Mouse (Mus musculus): ENCODE measurements around the gene Mid1ip1.

The Mid1ip1 gene

DNA sequence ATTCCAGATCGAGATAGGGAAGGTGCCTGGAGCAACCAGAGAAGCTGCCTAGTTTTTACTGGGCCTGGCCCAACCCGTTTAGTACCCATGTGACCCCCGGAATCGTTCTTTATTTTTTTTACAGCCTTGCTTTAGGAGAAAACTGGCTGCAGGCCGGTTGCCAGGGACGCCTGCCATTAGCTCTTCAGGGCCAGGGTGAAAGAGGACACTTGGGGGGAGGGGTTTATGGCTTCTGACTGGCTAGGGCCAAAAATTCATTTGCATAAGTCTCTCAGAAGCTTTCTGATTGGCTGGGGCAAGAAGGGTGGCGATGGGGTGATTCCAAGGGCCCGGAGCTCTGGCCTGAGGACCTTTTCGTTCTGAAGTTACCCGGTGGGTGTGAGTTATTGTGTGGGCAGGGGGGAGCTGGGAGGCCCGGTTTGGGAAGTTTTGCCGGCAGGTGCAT is at the start of gene Mid1ip1:
Gene Mid1ip1 (plus strand): TSS at position 318 of the 445 bp plus-strand sequence.
- DNase-seq (ENCODE audit: low spot score), result peak; percentile 85

DNA sequence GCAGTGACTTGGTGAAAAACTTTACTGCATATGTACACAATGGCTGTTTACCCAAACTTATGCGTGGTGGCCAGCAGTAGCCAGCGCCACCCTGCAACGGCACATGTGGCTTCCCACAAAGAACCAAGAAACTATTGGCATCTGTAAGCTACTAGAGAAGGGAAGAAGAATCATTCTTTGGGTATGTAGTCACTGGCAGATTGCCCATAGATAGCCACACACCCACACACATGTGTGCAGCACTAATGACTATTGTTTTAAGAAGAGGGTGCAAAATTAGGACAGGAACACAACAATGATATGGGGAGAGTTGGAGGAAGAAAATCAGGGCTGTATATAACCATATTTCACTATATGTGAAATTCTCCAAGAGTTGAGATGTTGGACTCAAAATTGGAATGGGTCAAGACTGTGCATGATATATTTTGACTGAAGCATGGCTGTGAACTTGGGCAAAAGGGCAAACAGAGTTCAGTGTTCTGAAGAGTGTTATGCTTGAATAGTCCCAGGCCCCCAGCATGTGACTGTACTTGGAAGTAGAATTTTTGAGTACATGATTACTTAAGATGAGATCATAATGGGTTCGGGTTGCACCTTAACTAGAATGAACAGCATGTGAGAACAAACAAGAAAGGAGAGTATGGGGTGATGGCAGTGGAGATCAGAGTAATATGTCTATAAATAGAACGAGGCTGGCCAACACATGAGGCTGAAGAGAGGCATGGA is 20.2 kb upstream of the Mid1ip1 start:
- DNase-seq (ENCODE audit: low spot score), result no peak

DNA sequence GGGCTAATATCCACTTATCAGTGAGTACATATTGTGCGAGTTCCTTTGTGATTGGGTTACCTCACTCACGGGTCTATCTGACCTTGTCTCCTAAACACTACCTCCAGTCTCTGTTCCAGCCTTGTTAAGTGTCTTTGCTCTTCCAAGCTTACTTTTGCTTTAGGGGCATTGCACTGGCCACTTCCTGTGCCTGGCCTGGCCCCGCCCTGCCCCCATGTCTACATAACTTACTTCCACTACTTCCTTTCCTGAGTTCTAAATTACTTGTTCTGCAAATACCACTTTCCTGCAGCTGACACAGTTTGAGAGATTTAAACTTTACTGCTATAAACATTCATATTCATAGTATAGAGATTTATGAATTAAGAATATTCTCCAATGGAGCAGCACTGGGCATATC is 8.1 kb upstream of the Mid1ip1 start:
- DNase-seq (ENCODE audit: low spot score), result no peak

DNA sequence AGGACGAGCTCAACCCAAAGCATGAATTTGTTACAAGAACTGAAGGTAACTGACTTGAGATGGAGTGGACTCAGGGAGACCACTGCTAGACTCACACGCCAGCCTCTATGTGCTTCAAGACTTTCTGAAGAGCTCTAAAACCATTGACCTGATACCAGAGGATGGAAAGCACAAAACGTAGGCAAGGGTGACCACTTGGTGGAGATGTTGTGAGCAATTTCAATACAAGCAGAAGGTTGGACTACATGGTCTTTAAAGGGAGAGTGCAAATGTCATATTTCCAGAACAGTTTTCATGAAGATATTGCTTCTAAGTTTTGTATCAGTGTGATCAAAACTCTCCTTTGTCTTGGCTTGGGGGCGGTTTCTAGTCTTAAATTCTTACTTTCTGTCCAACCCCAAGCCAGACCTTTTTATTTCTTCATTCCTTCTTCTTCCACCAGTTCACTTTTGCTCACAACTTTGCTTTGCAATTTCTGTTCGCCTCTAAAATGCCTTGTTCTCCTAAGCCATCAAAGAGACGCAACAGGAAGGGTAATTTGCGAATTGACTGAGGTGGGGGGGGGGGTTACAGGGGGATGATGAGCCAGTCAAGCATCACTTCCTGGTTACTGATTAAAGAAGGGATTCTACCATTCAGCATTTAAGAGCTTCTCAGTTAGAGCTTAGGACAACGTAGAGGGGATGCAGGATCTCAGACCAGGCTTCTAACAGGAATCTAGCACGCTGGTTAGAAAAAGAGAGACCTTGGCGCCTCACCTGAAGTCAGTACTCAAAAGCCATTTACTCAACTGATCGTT is 775 bp upstream of the Mid1ip1 start:
- DNase-seq (ENCODE audit: low spot score), result no peak

DNA sequence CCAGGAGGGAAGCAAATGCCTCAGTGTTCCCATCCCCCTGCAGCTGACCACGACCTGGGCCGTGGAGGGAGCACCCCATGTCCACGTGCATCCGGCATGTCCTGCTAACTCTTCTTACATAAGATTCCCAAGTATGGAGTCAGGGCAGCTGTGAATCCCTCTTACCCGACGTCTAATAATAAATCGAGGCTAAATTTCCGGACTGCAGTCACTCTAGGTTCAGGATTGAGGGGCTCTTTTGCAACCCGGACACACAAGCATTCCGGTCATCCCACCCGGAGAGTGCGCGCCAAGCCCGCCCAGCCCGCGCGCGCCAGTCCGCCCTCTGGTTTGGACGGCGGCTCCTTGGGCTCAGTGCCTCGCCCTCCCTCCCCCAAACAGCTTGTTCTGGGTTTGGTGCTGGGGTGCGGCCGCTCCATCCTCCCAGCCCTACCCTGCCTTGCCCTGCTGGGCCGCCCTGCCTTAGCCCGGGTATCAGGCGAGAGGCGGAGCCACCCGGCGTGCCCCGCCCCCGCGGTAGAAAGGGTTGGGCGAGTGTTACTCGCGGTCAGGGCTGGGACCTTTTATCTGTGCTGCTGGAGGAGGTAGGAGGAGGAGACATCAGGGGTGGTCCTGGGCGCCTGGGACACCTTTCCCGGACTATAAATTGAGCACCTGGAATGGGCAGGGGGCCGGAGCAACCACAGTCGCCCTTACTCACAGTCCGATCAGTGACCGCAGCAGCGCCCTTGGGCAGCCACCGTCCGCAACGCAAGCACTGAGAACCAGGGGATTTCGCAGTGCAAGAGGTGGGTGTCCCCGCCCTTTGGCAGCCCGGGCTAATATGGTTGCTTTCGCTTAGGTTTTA is 2.3 kb downstream of the Mid1ip1 start:
- peak; percentile 90 for DNase-seq (ENCODE audit: low spot score)

DNA sequence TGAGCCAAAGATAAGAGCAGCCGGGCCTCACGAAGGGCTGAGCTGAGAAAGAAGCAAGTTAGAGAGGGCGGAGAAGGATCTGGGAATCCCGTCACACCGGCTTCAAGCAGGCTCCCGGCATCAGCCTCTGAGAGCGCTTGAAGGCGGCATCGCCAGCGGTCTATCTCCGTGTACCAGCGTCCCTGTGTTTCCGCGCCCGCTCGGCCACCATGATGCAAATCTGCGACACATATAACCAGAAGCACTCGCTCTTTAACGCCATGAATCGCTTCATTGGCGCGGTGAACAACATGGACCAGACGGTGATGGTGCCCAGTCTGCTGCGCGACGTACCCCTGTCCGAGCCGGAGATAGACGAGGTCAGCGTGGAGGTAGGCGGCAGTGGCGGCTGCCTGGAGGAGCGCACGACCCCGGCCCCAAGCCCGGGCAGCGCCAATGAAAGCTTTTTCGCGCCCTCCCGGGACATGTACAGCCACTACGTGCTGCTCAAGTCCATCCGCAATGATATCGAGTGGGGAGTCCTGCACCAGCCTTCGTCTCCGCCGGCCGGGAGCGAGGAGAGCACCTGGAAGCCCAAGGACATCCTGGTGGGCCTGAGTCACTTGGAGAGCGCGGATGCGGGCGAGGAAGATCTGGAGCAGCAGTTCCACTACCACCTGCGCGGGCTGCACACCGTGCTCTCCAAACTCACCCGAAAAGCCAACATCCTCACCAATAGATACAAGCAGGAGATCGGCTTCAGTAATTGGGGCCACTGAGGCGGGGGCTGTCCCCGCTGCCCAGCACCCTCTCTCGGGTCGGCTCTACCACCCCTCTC is 3.4 kb downstream of the Mid1ip1 start:
- peak; percentile 43 for DNase-seq (ENCODE audit: low spot score)

DNA sequence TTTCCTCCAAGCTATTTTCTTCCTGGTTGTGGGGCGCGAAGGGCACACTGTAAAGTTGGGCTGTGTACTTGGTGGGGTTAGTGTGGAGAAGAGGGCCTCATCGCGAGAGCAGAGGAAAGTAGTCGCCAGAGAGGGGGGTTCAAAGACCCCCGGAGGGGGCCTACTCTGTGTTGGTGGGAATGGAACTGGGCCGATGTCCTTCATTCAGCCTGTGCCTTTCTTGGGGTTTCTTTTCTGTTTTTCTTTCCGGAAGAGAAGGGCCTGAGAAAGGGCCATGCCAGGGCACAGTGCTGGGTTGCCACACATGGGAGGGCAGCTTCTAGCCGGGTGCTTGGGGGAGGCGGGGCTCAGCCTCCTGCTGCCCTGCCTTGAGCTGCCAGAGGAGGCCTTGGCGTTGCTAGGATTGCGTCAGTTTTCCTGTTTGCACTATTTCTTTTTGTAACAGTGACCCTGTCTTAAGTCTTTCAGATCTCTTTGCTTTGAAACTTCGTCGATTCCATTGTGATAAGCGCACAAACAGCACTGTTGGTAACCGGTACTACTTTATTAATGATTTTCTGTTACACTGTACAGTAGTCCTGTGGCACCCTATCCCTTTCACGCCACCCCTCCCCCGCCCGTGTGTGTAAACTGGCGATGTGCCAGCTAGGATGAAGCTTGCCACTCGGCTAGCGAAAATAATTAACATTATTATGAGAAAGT is 4.2 kb downstream of the Mid1ip1 start:
- DNase-seq (ENCODE audit: low spot score), result peak; percentile 59

DNA sequence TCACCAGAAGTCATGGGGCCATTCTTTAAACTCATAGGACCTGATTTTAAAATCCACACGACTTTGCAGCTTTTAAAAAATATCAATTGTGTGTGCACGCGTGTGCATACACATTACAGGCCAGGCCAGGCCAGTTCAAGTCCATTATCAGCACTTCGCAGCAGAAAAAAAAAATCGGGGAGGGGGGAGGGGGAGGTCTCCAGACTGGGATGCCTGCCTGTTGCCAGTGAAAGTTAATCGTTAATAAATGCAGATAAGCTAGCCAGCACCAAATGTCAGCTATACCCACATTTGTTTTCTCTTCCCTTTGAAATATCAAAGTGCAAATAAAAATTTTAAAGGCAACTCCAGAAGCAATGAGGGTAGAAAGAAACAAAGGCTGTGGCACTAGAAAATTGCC is 5.6 kb downstream of the Mid1ip1 start:
- DNase-seq (ENCODE audit: low spot score), result no peak

DNA sequence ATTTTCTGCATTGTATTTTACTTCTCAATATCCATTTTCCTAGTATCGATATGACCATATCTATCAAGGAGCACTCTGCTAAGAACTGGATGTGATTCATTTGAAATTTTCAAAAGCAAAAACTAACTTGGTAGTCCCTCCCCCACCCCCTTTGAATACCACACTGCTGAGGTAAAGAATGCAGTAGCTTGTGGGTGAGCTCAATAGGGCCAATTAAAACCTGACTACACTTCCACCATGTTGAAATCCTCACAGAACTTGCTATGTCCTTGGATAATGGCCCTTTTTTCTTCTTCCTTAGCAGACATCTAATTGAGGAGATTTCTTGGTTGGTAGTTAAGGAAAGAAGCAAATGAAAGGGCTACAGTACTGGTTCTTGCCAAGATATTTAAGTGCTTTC is 9.8 kb downstream of the Mid1ip1 start:
- no peak for DNase-seq (ENCODE audit: low spot score)

DNA sequence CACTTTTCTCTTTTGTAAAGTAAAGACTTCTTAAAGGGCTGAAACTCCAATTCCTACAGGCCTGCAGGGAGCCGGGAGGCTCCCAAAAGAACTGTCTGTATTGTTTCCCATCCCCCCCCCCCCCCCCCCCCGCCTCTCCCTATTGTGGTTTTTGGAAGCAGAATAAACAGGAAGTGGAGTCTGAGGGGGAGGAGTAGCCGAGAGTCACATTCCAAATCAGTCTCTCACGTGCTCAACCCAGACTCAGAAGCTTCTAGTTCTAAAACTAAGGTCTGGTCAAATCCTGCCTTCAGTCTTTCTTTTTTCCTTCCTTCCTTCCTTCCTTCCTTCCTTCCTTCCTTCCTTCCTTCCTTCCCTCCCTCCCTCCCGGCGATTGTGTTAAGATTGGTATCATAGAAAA is 14.7 kb downstream of the Mid1ip1 start:
- DNase-seq (ENCODE audit: low spot score), result no peak

DNA sequence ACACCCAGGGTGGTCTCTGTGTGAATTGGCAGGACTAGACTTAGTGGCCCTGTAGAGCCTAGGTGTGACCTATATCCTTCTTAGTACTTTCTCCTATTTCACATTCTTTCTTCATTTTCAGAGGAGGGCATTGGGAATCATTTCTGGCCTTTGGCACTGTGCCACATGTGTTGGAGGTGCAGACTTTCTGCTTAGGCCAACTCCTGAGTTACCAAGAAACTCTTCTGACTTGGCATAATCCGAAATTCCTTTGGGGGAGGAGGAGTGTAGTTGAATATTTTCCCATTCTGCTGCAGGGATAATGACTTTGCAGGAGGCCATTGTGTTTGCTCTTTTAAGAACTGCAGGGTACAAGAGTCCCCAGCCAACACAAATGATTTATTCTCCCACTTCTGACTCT is 19.6 kb downstream of the Mid1ip1 start:
- DNase-seq (ENCODE audit: low spot score), result peak; percentile 56

DNA sequence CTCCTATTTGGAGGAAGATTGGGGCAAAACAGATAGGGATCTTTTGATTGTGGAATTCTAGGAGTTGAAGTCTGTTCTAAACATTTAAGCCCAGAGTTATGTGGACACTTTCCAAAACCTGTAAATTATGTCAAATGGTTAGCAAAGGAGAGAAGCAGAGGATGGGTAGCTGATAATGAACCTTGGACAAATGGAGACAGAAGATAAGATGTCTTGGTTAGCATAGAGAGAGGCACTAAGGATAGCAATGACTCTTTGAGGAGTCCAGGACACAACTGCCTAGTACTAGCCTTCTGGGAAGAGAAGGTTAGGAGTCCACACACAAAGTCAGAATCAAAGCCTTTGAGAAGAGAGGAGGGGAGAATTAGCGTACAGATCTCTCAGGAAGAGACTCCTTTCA is 20.1 kb downstream of the Mid1ip1 start:
- DNase-seq (ENCODE audit: low spot score), result no peak

DNA sequence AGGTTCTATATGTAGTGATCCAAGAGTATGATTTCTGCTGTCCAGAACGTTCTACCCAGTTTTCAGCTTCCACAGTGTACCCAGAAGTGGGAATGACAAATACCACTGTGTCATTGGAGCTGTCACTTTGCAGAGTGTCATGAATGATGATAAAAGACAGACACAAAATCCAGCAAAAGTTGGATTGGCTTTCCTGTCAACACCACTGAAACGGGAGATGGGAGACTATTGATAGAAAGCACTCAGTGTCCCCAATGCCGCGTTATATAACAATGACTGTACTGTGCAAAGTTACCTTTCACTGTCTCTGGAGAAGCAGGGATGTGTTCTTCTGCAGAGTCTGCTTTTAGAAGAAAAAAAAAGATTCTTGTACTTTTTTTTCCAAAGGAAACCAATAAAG is 44.1 kb downstream of the Mid1ip1 start:
- no peak for DNase-seq (ENCODE audit: low spot score)

DNA sequence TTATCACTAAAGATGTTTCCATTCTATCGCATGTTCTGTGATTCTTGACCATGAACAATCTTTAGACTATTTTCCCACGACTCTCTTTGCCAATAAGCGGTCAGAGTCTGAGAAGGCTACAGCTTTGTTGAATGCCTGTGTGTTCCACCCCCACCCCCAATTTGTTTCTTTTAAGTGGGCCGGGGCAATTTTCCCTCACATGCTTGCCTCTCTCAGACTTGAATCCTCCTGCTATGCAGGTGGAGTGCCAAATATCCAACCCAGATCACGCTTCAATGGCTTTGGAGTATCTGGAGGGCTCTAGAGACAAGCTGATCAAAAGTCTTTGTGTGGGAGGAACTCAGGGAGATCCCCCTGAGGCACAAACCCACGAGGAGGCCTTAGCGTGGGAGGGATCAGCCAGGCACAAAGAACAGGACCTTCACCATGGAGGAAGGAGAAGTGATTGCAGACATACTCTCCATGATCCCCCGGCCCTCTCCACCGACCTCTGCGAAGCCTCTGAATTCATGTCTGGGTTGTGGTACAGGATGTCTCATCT is 48.7 kb downstream of the Mid1ip1 start:
- peak; percentile 33 for DNase-seq (ENCODE audit: low spot score)

All from testis, postnatal 10 days (tissue).